Mouse (Mus musculus): ENCODE data around the gene Gm7137. TPM values are rescaled to one million over a fixed set of nuclear protein-coding genes. Genes with fewer than 3 reads are reported as not detected.
"Not testable (repeated sequence)": the region's sequence is repeated elsewhere in the genome, so short reads cannot be mapped to it uniquely, and the experiment has no call there.

Gm7137 gene
- not detected for total RNA-seq (2022)

GRCm38 (mm10) chr10:77787876-77788275 is at the start of gene Gm7137:
Gene Gm7137 (minus strand): TSS chr10:77788200.
- DNase-seq (ENCODE audit: low spot score in 2 of 2), result not testable (repeated sequence)

GRCm38 (mm10) chr10:77835647-77836046 is 47.6 kb upstream of the Gm7137 start, which contains the start of gene Krtap10-10:
Gene Krtap10-10 (plus strand): TSS chr10:77835947.
- no peak for DNase-seq (ENCODE audit: low spot score in 2 of 2)

GRCm38 (mm10) chr10:77826951-77827350 is 39.0 kb upstream of the Gm7137 start, which contains the start of gene Krtap10-4:
Gene Krtap10-4 (minus strand): TSS chr10:77827095.
- DNase-seq (ENCODE audit: low spot score in 2 of 2), result no peak

DNA sequence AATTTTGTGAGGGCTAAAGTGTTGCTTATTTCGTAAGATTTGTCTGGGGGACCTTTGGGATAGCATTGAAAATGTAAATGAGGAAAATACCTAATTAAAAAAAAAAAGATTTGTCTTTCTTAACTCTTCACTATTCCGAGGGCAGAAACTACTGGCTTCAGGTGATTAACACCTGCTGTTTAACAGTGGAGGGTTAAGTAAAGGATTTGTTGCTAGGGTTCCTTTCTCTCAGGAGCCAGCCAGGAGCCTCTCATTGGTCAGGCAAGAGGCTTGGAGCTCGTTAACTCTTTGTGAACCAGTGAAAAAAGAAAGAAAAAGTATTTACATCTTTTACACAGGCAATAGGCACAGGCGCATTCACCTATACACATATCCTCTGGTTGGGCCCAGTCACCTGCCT is 31.2 kb upstream of the Gm7137 start:
- no peak for DNase-seq (ENCODE audit: low spot score in 2 of 2)

DNA sequence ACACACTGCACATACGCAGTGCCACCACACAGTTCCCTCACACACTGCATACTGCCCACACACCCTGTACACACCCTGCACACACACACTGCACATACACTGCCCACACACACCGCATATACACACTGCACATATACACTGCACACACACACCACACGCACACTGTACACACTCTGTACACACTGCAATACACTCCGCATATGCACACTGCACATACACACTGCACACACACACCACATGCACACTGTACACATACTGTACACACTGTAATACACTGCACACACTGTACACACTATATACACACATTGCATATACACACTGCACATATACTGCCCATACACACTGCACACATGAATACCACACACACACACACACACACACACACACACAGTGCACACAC is 30.5 kb upstream of the Gm7137 start:
- no peak for DNase-seq (ENCODE audit: low spot score in 2 of 2)

DNA sequence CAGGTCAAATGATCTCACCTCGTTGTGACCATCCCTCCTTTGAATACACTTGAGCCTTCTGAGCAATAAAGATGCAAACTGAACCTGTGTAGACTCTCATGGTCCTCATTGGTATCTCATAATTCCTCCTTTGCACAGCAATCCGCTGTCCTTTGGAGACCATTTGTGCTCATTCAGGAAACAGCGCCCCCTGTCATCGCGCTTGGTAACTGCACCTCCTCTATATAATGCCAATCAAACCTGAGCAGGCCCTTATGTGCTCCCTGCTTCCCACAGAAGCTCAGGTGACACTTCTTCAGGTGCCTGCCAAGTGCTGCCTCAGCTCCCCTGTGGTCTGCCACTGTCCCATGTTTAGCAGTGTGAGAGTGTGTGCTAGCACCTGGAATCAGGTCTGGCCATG is 27.5 kb upstream of the Gm7137 start:
- DNase-seq (ENCODE audit: low spot score in 2 of 2), result no peak

- no peak for DNase-seq (ENCODE audit: low spot score in 2 of 2)
Measured at GRCm38 (mm10) chr10:77814382-77814781, 26.4 kb upstream of the Gm7137 start, which contains the start of gene Gm2696. Gene Gm2696 (plus strand): TSS chr10:77814682.

- no peak for DNase-seq (ENCODE audit: low spot score in 2 of 2)
Measured at GRCm38 (mm10) chr10:77811743-77812142, 23.7 kb upstream of the Gm7137 start, which contains the start of gene Gm9507. Gene Gm9507 (minus strand): TSS chr10:77811843.

- no peak for DNase-seq (ENCODE audit: low spot score in 2 of 2)
Measured at GRCm38 (mm10) chr10:77804095-77804494, 16.1 kb upstream of the Gm7137 start.

DNA sequence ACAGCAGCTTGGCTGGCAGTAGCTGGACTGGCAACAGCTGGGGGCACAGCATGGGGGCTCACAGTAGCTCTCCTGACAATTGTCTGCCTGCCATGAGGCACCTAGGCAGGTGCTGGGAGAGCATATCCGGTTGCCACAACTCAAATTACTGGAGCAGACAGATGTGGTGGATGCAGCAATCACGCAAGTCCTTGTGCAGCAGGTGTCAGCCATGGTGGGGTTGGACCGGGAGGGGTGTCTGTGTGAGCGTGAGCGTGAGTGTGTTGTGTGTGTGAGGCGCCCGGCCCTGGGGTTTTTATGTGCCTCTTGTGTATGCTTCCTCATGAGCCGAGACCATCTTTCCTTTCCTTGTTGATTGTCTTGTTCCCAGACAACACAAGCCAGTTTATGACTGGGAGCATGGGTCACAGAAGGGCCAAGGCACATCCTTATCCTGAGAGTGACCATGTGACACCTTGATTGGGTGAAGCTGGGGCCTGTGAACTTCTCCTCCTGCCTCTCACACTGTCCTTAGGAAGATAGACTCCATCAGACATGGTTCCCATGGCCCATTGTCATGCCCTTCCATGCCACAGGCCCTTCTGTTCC is 11.0 kb upstream of the Gm7137 start, which contains the start of gene Gm19668:
Gm19668 (minus strand) TSS at position 213 of the 588 bp plus-strand sequence.
- DNase-seq (ENCODE audit: low spot score in 2 of 2), result no peak

GRCm38 (mm10) chr10:77798164-77798920 is 10.3 kb upstream of the Gm7137 start:
- not testable (repeated sequence) for DNase-seq (ENCODE audit: low spot score in 2 of 2)

GRCm38 (mm10) chr10:77797677-77798076 is 9.7 kb upstream of the Gm7137 start:
- DNase-seq (ENCODE audit: low spot score in 2 of 2), result no peak

GRCm38 (mm10) chr10:77794976-77795375 is 7.0 kb upstream of the Gm7137 start, which contains the start of gene Gm9639:
Gene Gm9639 (minus strand): TSS chr10:77795076.
- no peak for DNase-seq (ENCODE audit: low spot score in 2 of 2)

DNA sequence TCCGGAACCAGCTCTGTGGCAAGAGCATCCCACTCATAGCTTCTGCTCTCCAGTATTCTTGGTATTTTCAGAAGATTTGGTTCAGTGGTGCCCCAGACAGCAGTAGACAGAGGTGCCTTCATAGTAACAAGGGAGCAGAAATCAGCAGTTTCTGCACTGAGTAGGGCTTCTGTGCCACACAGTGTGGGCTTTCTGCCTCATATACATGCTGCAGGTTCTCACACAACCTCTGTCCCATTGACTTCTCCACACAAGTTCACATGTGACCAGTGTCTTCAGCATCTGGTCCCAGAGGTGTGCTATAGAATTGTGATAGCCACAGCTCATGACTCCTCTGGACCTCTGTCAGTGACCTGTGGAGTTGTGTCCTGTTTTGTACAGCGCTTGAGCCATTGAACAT is 621 bp upstream of the Gm7137 start:
- DNase-seq (ENCODE audit: low spot score in 2 of 2), result no peak

- DNase-seq (ENCODE audit: low spot score in 2 of 2), result not testable (repeated sequence)
Measured at GRCm38 (mm10) chr10:77783396-77783795, 4.6 kb downstream of the Gm7137 start.

DNA sequence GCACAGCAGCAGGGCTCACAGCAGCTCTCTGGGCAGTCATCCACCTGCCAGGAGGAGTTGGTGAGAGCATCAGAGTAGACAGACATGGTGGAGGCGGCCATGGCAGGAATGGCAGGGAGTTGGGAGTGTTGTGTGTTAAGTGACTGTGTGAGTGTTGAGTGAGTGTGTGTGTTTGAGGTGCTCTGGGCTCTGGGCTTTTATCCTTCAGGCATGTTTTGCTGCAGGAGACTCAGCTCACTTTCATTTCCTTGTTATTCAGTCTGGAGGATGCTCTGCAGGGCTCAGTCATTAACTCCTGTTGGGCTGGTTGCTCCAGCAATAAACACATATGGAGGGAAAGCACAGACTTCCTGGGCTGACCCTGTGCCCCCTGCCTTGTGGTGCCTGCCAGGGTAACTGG is 5.6 kb downstream of the Gm7137 start, which contains the start of gene Gm3250:
Gm3250 (minus strand) TSS at position 101 of the 400 bp plus-strand sequence.
- DNase-seq (ENCODE audit: low spot score in 2 of 2), result not testable (repeated sequence)

GRCm38 (mm10) chr10:77776844-77777243 is 11.2 kb downstream of the Gm7137 start, which contains the start of gene Gm7138:
Gene Gm7138 (minus strand): TSS chr10:77776944.
- DNase-seq (ENCODE audit: low spot score in 2 of 2), result not testable (repeated sequence)

- DNase-seq (ENCODE audit: low spot score in 2 of 2), result not testable (repeated sequence)
Measured at GRCm38 (mm10) chr10:77772142-77772541, 15.9 kb downstream of the Gm7137 start.

GRCm38 (mm10) chr10:77771225-77771624 is 16.8 kb downstream of the Gm7137 start, which contains the start of gene Gm3238:
Gene Gm3238 (minus strand): TSS chr10:77771325.
- DNase-seq (ENCODE audit: low spot score in 2 of 2), result not testable (repeated sequence)

DNA sequence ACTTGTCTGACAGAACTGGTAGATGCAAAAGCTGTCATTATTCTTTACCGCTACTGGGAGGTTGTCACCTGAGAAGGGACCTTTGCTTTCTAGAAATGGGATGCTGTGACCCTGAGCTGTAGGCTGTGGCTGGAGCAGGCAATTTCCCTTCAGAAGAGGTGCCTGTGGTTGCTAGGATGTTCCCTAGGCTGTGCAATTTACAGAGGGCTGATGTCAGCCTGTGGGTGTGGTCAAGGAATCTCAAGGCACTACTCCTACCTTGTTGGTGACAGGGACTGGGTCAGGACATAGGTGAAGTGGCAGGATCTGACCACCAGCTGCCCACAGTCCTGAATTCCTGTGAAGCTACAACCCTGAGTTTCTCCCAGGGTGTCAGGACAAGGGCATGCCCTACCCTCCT is 18.3 kb downstream of the Gm7137 start:
- no peak for DNase-seq (ENCODE audit: low spot score in 2 of 2)

GRCm38 (mm10) chr10:77759582-77759981 is 28.4 kb downstream of the Gm7137 start, which contains the start of gene Gm3233:
Gene Gm3233 (minus strand): TSS chr10:77759682.
- DNase-seq (ENCODE audit: low spot score in 2 of 2), result not testable (repeated sequence)

DNA sequence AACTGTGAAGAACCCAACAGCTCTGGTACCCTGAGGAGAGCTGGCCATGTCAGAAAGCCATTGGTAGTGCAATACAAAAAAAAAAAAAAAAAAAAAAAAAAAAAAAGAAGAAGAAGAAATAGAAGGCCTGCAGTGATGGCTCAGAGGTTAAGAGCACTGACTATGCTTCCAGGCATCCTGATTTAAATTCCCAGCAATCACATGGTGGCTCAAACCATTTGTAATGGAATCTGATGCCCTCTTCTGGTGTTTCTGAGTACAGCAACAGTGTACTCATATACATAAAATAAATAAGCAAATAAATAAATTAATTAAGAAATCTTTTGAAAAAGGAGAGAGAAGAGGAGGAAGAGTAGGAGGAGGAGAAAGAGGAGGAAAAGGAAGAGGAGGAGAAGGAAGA is 34.6 kb downstream of the Gm7137 start:
- no peak for DNase-seq (ENCODE audit: low spot score in 2 of 2)

Data from layer of hippocampus, adult 8-10 months (tissue).